Mouse (Mus musculus): ENCODE results near the gene Cnot4. TPM values are rescaled to one million over a fixed set of nuclear protein-coding genes. Genes with fewer than 3 reads are reported as not detected.
A peak's percentile ranks its signal among the peaks of the same experiment; 100 is the strongest.

Cnot4 gene
- total RNA-seq, 2 experiments from 2014 or later = 43.3 to 45.6 TPM

DNA sequence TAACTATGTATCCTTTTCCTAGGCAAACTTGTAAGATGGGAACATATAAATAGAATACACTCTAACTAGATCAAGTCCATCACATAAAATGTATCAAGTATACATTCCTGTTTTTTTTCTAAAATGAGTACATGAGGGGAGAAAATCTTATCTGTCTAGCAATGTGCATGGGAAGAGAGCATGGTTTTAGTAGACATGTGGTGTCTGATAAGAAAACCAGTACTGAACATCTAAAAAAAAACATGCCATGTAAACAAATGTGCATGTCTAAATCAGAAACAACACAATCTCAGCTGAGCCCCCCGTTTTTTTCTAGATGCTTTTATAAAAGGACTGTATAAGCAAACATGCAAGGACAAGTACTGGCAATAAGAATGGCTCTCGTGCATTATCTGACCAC lies 100.8 kb downstream of the Cnot4 start:
- intact Hi-C loops (cut with DNase I) = no loop called here
- no peak overlapping the region for H3K4me3 ChIP-seq
- TF ChIP-seq CTCF (IDR thresholded peaks at IDR 0.05) = no peak
- no peak overlapping the region for H3K27ac ChIP-seq
- no peak for DNase-seq (ENCODE audit: extremely low spot score in 1 of 2, low spot score in 2 of 2)

DNA sequence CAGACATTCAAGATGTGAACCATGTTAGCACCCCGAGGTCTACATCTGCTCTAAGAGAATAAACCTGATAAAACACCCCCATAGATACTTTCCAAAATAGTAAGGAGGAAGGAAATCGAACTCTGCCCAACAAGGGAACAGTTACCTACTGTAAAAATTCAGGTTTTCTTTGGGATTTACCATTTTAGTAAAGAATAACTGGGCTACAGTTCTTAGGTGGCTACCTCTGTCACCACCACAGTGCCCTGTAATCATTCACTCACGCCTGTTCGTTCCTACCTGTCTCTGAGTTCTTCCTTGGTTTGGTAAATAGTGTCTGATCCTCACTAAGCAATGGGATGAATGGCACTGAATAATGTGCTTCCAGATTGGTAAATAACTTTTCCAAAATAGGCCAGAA lies 102.7 kb downstream of the Cnot4 start:
- intact Hi-C loops (cut with DNase I) = no loop called here
- no peak for TF ChIP-seq CTCF (IDR thresholded peaks at IDR 0.05)
- Histone ChIP-seq H3K27ac (no peak overlapping the region), H3K4me3 (no peak overlapping the region)
- no peak for DNase-seq (ENCODE audit: extremely low spot score in 1 of 2, low spot score in 2 of 2)

DNA sequence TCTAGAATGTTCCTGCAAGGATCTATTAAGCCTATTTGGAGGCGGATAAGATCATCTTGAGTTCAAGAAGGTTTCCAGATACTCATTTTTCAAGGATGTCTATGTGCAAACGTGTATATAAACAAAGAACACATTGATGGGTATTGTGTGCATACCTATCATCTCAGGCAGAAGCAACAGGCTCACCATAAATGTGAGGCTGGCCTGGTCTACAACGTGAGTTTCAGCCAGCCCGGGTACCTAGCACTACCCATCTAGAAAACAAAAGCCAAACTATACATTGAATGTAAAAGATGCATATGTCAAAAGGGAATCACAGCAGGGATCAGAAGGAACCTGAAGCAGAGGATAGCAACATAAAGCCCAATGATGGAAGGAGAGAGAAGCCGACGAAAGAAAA lies 103.3 kb downstream of the Cnot4 start:
- intact Hi-C loops (cut with DNase I) = no loop called here

GRCm38 (mm10) chr6:35028023-35028422 lies 105.5 kb downstream of the Cnot4 start:
- no peak for DNase-seq (ENCODE audit: extremely low spot score in 1 of 2, low spot score in 2 of 2)
- intact Hi-C loops (cut with DNase I) = no loop called here
- H3K27ac ChIP-seq = no peak overlapping the region
- no peak overlapping the region for H3K4me3 ChIP-seq
- no peak for TF ChIP-seq CTCF (IDR thresholded peaks at IDR 0.05)

More for the DNA sequence above, 103.3 kb downstream of the Cnot4 start:
- no peak for DNase-seq (ENCODE audit: extremely low spot score in 1 of 2, low spot score in 2 of 2)
- H3K4me3 ChIP-seq = no peak overlapping the region
- no peak overlapping the region for H3K27ac ChIP-seq
- no peak for TF ChIP-seq CTCF (IDR thresholded peaks at IDR 0.05)

DNA sequence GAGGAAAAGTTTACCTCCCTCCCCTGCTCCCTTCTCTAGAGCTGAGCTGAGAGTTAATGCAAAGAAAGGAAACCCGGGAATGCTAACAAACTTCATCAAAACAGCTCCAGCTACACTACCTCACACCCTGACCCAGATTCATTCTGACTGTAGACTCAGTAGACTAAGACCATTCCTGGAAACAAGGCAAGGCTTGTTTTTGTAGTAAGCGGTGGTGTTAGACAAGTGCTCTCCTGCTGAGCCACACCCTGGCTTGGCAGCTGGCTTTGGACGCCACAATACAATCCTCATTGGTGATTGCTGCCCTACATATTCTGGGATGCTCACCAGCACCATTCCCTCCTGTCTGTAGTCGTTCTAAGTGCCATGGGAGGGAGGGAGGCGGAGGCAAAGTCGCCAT lies 106.3 kb downstream of the Cnot4 start:
- DNase-seq (ENCODE audit: extremely low spot score in 1 of 2, low spot score in 2 of 2) = no peak
- intact Hi-C loops (cut with DNase I) = no loop called here
- no peak overlapping the region for H3K27ac ChIP-seq
- H3K4me3 ChIP-seq = no peak overlapping the region
- no peak for TF ChIP-seq CTCF (IDR thresholded peaks at IDR 0.05)

- H3K4me3 ChIP-seq = no peak overlapping the region
- no peak for DNase-seq (ENCODE audit: extremely low spot score in 1 of 2, low spot score in 2 of 2)
- no peak overlapping the region for H3K27ac ChIP-seq
- intact Hi-C loops (cut with DNase I) = no loop called here
- no peak for TF ChIP-seq CTCF (IDR thresholded peaks at IDR 0.05)
These were observed 116.9 kb downstream of the Cnot4 start for GRCm38 (mm10) chr6:35016624-35017023.

- intact Hi-C loops (cut with DNase I) = no loop called here
- Histone ChIP-seq H3K4me3 (no peak overlapping the region), H3K27ac (no peak overlapping the region)
- DNase-seq (ENCODE audit: extremely low spot score in 1 of 2, low spot score in 2 of 2) = no peak
- TF ChIP-seq CTCF (IDR thresholded peaks at IDR 0.05) = no peak
These were observed 121.6 kb downstream of the Cnot4 start for GRCm38 (mm10) chr6:35011953-35012352.

GRCm38 (mm10) chr6:35010705-35011104 lies 122.8 kb downstream of the Cnot4 start:
- no peak for DNase-seq (ENCODE audit: extremely low spot score in 1 of 2, low spot score in 2 of 2)
- peak; percentile 7; the same call in 1 of the 2 replicates for TF ChIP-seq CTCF (IDR thresholded peaks at IDR 0.05)
- intact Hi-C loops (cut with DNase I) = no loop called here
- Histone ChIP-seq H3K4me3 (no peak overlapping the region), H3K27ac (no peak overlapping the region)

- peak overlapping the region; percentile 14 for H3K4me3 ChIP-seq
- intact Hi-C loops (cut with DNase I) = loop anchor here (5.0 kb wide), 1 partner anchor 130 kb away; the partner anchor contains the start of gene Cnot4
- peak; percentile 56 to 63 for DNase-seq (ENCODE audit: extremely low spot score in 1 of 2, low spot score in 2 of 2)
- no peak for TF ChIP-seq CTCF (IDR thresholded peaks at IDR 0.05)
- peak overlapping the region; percentile 57; the same call in 1 of the 2 replicates for H3K27ac ChIP-seq
These were observed 131.3 kb downstream of the Cnot4 start for GRCm38 (mm10) chr6:35002261-35002669.

GRCm38 (mm10) chr6:34999101-34999500 lies 134.4 kb downstream of the Cnot4 start:
- peak; percentile 41 to 51 for DNase-seq (ENCODE audit: extremely low spot score in 1 of 2, low spot score in 2 of 2)
- no peak overlapping the region for H3K4me3 ChIP-seq
- TF ChIP-seq CTCF (IDR thresholded peaks at IDR 0.05) = peak; percentile 68
- intact Hi-C loops (cut with DNase I) = loop anchor here (2.0 to 10.0 kb wide), 5 partner anchors 64 to 704 kb away; partner anchors contain the start of genes Cyren and Nup205
- H3K27ac ChIP-seq = no peak overlapping the region

- TF ChIP-seq CTCF (IDR thresholded peaks at IDR 0.05) = no peak
- Histone ChIP-seq H3K4me3 (no peak overlapping the region), H3K27ac (no peak overlapping the region)
- intact Hi-C loops (cut with DNase I) = loop anchor here (5.0 to 10.0 kb wide), 4 partner anchors 119 to 702 kb away; partner anchors contain the start of genes Cyren and Nup205
- DNase-seq (ENCODE audit: extremely low spot score in 1 of 2, low spot score in 2 of 2) = no peak
These were observed 137.0 kb downstream of the Cnot4 start for GRCm38 (mm10) chr6:34996496-34996895.

- Histone ChIP-seq H3K27ac (no peak overlapping the region), H3K4me3 (no peak overlapping the region)
- intact Hi-C loops (cut with DNase I) = loop anchor here (5.0 to 10.0 kb wide), 4 partner anchors 118 to 700 kb away; partner anchors contain the start of genes Cyren and Nup205
- TF ChIP-seq CTCF (IDR thresholded peaks at IDR 0.05) = peak; percentile 92
- DNase-seq (ENCODE audit: extremely low spot score in 1 of 2, low spot score in 2 of 2) = peak; percentile 74 to 77
These were observed 138.3 kb downstream of the Cnot4 start for GRCm38 (mm10) chr6:34995265-34995681.

- Histone ChIP-seq H3K27ac (no peak overlapping the region), H3K4me3 (no peak overlapping the region)
- no peak for TF ChIP-seq CTCF (IDR thresholded peaks at IDR 0.05)
- intact Hi-C loops (cut with DNase I) = loop anchor here (5.0 to 10.0 kb wide), 4 partner anchors 117 to 700 kb away; partner anchors contain the start of genes Cyren and Nup205
- no peak for DNase-seq (ENCODE audit: extremely low spot score in 1 of 2, low spot score in 2 of 2)
These were observed 138.8 kb downstream of the Cnot4 start for GRCm38 (mm10) chr6:34994692-34995091.
